Mouse (Mus musculus) layer of hippocampus, adult 18-20 months (tissue): ENCODE data around the gene Nosip. TPM values are rescaled to one million over a fixed set of nuclear protein-coding genes. Genes with fewer than 3 reads are reported as not detected.
"Not testable (repeated sequence)": the region's sequence is repeated elsewhere in the genome, so short reads cannot be mapped to it uniquely, and the experiment has no call there.

Source experiments
- DNase-seq, 2 experiments: peaks; one replicate each; pipeline ENCODE4 v3.0.0; 2022; ENCODE audit warnings: low spot score in 2 of 2
- total RNA-seq, 2 experiments: library from RNA; stranded (reverse); gene quantifications; 2 replicates each; pipeline ENCODE4 v1.2.3; 2021

Nosip gene
- total RNA-seq, 2 experiments from 2014 or later = 50.8 to 57.6 TPM

DNA sequence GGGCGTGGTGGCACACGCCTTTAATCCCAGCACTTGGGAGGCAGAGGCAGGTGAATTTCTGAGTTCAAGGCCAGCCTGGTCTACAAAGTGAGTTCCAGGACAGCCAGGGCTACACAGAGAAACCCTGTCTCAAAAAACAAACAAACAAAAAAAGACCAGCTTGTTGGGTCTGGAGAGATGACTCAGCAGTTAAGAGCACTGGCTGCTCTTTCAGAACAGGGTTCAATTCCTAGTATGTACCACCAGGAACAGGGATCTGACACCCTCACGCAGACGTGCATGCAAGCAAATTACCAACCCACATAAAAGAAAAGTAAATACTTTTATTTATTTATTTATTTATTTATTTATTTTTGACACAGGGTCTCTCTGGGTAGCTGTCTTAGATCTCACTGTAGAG lies 47.9 kb downstream of the Nosip start:
- DNase-seq = not testable (repeated sequence)

DNA sequence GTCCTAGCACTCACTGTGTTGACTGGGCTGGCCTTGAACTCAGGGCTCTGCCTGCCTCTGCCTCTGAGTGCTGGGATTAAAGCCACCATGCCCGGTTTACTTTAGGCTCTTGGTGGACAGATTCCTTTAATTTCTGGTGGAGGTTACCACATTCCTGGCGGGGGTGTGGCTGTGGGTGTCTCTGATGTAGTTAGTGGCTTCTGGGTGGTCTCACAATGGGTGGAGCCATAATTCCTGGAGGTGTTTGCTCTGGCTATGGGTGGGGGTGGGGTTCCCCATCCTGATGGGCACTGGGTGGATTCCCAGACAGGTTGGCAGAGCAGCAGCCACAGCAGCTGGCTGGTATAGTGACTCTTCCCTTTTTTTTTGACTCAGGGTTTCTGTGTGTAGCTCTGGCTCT lies 49.7 kb downstream of the Nosip start:
- no peak for DNase-seq

DNA sequence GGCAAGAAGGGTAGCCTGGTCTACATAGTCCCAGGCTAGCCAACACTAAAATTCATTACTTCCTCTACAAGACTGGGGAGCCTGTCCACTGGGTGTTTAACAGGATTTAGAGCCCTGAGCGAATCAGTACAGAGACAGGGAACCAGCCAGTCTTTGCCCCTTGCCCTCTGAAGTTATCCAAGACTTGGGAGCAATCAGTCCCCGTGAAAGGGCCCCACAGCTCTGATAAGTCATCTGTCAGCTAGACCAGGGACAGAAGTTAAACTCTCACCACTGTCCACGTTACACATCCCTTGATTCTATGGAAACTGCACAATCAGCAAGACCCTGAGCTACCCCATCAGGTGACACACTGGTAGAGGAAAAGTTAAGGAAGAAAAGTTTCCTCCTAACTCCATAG lies 50.3 kb downstream of the Nosip start:
- no peak for DNase-seq

DNA sequence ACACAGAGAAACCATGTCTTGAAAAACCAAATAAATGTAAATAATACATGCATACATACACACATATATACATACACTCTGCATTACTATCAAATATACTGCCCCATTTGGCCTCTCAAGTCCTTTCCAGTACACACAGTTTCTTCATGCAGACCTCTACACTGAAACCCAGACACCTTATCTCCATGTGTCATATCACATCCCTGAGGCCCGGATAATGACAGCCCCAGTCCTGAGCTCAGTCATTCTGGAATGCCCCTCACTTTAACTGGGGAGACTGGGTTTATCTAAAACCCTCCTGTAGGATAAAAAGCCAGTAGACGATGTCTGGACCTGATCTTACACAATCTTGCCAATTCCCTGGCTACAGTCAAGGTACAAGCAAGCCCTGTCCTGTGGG lies 51.2 kb downstream of the Nosip start:
- no peak for DNase-seq

DNA sequence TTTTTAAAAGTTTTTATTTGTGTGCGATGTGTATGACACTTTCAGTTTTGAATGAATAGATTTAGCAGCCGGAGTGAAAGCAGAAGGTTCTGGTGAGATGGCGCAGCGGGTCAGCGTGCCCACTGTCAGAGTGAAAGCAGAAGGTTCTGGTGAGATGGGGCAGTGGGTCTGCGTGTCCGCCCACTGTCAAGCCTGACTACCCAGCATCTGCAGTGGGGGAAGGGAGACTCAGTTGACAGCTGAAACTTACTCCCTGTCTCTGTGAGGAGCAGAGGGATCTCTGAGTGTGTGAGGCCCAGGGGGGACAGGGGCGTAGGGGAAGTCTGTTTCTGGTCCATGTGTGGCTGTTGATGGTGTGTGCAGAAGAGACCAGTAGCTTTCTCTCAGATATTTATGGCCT lies 55.3 kb downstream of the Nosip start:
- DNase-seq = no peak

DNA sequence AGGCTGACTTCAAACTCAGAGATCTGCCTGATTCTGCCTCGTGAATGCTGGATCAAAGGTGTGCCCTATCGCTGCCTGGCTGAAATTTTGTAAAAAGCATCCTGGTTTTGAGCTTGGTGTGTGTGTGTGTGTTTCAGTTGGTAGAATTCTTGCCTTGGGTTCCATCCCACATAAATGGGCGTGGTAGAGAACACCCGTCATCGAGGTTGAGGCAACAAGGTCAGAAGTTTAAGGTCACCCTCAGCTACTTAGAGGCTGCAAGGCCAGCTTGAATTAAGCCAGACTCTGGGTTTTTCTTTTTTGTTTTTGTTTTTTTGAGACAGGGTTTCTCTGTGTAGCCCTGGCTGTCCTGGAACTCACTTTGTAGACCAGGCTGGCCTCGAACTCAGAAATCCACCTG lies 56.1 kb downstream of the Nosip start:
- DNase-seq = no peak

DNA sequence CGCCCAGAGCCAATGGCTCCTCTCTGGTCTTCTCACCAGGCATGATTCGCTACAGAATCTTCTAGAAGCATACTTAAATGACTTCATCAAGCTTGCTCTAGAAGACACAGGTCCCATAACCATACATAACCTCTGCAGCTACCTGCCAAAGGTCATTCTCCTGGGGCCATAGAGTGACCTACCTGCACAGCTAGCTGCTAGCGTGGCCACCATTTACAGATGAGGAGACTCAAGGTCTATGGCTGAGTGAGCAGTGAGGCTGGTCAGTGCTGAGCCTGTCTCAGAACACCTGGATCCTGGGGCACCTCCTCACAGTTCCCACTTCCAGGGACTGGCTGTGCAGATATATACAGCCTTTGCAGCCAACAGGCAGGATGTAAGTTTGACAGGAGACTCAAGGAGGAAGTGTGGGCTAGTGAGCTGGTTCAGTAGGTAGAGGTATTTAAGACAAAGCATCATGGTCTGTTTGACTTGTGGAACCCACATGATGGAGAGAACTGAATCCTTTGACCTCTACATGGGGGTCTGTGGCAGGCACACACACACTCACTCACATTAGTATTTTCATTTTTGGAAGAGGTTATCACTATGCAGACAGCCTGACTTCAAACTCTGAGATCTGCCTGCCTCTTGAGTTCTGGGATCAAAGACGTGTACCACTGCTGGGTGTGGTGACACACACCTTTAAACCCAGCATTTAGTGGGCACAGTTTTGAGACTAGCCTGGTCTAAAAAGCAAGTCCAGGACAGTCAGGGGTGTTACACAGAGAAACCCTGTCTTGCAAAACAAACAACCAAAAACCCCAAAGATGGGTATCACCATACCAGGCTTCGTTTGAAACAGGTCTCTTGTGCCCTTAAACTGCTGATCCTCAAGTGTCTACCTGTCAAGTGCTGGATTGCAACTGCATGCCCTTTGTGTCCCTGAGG lies 57.8 kb downstream of the Nosip start:
- no peak for DNase-seq

DNA sequence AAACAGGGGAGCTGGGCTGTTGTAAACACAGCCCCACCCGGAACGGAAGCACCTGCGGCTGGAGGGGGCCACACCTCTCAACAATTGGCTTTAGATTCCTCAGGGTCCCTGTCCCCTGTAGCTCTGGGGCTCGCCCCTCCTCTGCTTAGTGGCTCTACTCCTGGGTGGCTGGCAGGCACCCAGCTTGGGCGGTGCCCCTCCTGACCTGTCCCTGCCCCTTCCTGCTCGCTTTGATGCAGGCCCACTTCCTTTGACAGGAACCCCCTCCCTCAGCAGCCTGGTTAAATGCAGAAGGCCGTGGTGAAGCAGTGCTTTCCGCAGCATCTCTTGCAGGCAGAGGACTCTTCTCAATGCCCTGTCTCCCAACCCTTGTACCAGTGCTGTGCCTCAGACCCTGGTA lies 59.2 kb downstream of the Nosip start:
- no peak for DNase-seq

DNA sequence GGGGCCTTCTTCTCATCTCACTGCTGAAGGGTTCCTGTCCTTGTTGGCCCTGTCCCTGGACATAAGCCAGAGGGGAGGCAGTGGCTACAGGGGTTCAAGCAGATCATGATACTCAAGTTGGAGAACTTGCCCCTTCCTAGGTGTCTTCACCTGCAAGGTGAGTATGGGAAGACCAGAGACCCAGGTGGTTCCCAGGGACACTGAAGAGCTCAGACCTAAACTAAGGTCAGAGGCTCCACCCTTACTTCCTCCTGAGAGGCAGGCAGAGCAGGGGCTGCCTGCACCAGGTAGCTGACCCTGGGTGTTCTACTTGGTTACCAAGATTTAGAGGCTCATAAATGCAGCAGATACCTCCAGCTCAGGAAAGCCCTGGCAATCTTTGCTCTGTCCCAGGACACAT lies 59.7 kb downstream of the Nosip start:
- DNase-seq = no peak

DNA sequence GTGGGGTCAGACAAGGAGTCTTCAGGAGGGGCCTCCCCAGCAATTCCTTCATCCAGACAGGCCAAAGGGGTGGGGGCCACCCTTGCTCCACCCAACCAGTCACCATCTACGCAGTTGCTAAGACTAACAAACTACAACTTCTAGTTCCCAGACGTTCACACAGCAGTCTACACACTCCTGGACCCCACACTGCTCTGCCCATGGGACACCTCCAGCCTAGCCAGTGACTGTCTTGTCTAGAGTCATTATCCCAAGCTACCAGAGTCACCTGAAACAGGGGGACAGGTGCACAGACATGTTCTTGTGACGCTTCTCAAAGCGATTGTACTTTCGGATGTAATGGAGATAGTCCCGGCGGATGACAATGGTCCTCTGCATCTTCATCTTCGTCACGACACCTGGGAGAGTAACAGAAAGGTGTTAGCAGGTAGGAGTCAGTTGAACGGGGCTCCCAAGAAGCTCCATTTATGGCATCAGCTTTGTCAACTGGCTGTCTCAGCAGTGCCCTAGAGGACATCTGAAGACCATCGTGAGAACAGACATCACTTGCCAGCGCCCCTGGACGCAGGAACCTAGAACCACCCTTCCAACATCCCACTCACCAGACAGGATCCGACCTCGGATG lies 60.4 kb downstream of the Nosip start:
- DNase-seq = no peak

DNA sequence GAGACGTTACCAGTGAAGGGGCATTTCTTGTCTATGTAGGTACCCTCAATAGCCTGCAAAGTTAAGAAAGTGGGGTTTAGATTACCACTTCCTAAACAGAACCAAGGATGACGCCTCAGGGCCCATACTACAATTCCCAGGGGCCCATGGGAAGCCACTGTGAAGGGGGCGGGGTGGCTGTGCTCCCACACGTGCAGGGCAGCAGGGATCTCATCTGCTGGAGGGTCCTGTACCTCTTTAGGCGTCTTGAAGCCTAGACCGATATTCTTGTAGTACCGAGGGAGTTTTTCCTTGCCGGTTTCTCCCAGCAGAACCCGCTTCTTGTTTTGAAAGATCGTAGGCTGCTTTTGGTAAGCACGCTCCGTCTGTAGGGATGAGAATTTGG lies 60.9 kb downstream of the Nosip start:
- DNase-seq = no peak

DNA sequence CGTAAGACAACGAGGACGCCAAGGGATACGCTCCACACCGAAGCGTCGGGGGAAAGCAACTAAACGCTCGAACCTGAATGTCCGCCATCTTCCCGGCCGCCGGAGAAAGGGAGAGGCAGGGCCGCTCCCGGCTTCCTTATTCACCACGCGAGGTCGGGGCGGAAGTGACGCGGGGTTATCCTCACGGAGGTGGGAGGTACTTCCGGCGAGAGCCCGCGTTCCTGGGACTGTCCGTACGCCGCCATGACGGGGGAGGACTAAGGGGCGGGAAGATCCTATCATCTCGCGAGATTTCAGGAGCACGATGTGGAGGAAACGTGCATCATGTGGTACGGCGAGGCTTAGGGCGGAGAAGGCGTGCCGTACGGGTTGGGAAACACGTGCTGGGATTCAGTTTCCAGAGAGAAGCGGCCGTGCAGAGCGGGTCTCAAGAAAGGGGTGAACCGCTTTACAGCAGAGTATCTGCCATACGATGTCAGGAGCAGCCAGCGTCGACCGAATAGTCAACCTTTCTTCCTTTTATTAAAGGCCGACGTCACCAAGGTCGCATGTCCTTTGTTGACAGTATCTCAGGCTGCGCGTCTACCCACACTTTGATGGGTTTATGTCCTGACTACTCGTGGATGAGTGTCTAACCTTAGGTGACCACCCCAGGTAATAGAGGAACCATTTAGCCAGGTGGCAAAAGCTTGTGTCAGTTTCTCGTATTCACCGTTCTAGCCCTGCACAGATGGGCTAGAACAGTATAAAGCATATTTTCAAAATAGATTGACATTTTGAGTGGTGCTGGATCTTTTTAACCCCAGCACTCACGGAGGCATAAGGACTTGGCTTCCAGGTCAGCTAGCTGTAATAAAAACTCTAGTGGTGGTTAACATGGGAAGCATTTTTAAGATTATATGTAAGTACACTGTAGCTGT lies 62.3 kb downstream of the Nosip start, which contains the start of gene Rps11:
TSS of gene Rps11 (minus strand) at position 216 of the 920 bp plus-strand sequence.
- peak; percentile 98 to 99 for DNase-seq

DNA sequence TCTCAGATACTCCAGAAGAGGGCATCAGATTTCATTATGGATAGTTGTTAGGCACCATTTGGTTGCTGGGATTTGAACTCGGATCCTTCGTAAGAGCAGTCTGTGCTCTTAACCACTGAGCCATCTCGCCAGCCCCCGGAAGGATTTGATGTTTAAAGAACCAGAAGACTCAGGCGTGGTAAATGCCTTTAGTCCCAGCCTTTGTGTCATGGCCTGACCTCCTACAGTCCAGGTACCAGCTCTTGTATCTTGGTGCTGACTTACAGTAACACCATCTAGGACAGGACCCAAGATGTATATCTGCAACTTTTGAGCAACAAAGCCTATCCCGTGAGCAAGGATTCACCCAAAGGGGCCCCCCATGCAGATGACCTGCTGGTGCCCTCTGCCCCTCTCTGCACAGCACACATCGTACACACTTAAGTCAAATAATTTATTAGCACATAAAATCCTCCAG lies 62.9 kb downstream of the Nosip start:
- DNase-seq = no peak

DNA sequence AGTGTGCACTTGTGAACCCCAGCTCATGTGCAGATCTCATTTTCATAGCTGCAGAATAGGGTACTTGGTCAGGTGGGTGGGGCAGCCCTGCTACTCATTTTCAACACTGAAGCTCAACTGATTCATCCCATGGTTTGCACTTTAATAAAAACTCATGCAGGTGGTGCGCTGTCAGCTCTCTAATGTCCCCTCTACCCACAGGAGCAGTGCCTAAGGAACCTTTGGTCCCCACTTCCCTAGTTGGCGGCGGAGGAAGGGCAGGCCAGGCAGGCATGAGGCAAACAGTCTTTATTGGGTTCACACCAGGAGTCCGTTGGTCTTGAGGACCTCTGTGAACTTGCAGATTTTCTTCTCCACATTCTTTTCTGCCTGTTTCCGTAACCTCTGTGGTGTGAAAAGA lies 63.4 kb downstream of the Nosip start:
- DNase-seq = not testable (repeated sequence)

DNA sequence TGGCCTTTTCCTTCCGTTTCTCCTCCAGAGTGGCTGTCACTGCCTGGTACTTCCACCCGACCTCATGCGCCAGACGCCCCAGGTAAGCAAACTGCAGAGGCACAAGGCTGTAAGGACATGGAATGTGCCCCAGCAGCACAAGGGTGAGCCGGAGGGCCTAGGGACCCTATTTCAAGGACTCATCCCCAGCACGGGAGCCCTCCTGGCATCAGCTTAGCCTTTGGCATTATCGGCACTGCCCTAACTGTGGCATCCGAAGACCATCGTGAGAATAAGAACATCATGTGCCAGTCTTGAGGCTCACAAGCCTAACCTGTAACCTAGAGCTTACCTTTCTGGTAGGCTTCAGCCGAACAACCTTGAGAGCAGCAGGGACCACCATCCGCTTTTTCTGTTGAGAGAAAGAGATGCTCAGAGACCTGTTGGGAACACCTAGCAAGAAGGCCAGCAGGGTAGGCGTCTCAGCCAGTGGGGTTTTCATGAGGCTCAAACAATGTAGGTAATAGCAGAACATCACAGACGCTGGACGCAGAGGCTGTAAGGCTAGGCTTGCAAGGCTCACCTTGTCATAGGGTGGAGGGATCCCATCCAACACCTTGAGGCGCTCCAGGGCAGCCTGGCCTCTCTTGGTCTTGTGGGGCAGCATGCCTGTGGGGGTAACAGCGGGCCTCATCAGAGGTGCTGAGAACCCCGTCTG lies 64.1 kb downstream of the Nosip start:
- no peak for DNase-seq

DNA sequence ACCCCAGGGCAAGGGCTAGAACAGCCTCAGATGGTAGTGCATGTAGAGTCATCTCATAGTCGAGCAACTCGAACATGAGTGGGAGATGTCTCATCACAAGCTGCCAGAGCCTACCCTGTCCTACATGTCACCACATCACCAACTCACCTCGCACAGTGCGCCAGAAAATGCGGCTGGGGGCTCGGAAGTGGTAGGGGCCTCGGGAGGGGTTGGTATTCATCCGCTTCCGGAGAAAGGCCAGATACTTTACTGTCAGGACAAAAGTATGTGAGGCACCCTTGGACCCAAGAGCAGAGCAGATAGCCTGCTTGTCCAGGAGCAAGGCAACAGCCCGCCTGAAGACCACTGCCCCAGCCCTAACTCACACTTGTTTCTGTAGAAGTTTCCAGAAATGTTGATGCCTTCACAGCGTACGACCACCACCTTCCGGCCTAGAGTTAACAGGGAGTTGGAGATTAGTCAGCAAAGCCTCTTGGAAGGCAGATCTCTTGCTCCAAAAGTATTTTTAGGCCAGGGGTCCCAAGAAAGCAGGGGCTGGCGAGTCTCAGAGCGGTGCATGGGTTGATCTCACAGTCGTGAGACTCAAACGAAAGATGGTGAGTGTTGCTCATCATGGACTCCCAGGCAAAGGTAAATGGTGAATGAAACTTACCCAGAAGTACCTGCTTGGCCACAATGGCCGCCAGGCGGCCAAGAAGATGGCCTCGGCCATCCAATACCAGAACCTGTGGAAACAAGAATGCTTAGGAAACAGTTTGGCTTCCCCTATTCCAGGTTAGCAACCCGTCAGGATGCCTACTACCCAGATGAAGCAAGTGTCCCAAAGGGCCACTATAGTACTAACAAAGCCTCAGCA lies 64.8 kb downstream of the Nosip start:
- DNase-seq = no peak
